Mouse (Mus musculus): ENCODE data around the gene Fgr. TPM values are rescaled to one million over a fixed set of nuclear protein-coding genes. Genes with fewer than 3 reads are reported as not detected.
A peak's percentile ranks its signal among the peaks of the same experiment; 100 is the strongest.

Gene Fgr
- total RNA-seq, 2 experiments from 2014 or later = 1.3 to 1.6 TPM

DNA sequence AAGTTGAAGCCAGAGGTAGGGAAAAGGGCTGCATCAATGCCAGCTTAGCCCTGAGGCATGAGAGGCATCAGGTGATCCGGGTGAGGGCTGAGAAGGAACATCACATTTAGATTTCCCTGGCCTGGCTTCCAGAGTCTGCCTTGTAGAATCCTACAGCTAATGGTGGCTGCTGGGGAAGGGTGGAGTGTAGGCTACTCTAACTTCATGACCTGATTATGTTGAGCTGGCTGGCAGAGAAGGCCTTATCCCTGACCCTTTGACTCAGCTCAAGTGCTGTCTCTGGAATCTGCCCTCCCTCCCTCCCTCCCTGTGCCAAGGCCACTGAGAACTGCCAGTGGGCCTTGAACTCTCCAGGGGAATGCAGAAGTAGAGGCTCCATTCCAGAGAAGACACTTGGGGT is 61.6 kb downstream of the Fgr start:
- DNase-seq = peak; percentile 72

DNA sequence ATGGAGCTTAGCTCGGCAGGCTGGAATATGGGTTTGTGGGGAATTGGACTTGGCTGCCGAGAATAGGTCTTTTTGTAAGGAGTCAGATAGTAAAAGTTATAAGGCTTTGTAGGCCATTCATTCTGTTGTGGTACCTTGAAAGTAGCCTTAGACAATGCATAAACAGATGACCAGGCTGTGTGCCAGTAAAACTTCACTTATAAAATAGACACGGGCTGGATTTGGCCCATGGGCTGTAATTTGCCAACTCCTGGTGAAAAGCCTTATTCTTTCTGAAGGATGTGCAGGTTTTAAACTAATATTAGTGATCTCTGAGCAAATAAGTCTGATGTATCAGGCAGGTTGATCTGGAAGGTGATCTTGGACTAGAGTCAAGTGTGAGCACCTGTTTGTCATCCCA is 62.1 kb downstream of the Fgr start:
- no peak for DNase-seq

DNA sequence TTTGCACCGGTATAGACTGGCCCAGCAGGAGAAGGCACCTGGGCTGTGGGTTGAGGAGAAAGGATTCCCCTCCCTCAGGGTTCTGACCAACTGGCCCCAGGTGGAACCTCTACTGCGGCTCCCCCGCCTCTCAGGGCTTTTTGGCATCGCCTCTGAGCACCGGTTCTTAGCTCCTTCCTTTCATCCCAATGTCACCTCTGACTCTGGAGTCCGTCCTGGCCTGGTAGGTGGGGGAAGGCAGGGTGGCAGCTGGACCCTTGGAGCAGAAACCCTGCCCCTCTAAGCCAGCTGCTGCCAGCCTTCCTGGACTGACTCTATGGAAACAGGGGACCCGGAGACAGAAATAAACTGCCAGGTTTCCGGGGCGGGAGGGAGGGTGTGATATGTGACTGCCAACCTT is 63.4 kb downstream of the Fgr start:
- DNase-seq = no peak

GRCm38 (mm10) chr4:133037798-133038197 is 63.9 kb downstream of the Fgr start:
- DNase-seq = no peak

DNA sequence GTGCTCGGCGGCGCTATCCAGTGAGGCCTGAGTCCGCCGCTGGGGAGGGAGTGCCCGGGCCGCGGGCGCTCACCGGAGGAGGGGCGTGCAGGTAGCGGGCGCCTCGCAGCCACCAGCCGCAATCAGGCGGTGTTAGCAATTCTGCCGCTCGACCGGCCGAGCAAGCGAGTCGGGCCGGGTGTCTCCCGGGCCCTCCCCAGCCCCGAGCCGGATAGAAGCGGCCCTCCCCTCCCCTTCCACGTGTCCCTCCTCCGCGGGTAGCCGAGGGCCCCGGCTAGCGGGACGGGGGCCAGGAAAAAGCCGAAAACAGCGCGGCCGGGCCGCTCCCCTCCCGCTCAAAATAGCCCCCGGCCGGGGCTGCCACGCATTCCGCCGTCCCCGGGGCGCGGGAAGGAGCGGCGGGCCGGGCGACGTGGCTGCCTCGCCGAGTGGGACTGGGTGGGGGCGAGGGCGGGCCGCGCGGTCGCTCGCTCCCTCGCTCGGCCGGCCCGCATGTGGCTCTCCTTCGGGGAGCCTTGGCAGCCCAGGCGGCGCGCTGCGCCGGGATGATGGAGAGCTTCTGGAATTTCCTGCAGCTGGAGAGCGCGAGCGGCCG is 64.7 kb downstream of the Fgr start:
- peak; percentile 70 for DNase-seq

DNA sequence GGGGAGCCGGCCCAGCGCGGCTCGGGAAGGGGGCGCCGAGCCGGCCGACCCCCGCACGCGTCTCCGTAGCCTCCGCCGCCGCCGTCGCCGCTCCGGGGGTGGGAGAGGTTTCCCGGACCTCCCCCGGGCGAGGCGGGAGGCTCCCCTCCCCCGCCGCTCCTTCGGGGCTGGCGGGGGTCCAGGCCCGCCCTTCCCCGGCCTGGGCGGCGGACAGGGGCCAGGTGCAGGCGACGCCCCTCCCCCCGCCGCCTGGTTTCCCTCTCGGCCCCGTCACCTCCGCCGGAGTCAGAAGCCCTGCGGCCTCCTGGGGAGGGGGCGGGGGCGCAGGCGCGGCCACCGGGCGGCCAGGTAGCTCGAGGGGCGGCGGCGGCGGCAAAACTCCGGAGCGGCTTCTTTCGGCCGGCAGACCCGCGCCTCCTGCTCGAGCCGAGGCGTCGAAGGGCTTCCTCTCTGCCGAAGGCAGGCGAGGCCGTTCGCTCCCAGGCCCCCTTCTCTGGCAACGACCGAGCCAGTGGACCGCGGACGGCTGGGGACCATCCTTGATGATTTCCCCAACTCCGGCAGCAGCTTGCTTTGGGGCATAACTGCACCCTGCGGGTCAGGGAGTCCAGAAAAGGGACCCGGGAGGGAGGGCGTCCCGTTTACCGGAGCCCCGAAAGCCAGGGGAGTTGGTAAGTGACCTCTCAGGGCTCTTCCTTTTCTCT is 65.4 kb downstream of the Fgr start:
- peak; percentile 77 for DNase-seq

DNA sequence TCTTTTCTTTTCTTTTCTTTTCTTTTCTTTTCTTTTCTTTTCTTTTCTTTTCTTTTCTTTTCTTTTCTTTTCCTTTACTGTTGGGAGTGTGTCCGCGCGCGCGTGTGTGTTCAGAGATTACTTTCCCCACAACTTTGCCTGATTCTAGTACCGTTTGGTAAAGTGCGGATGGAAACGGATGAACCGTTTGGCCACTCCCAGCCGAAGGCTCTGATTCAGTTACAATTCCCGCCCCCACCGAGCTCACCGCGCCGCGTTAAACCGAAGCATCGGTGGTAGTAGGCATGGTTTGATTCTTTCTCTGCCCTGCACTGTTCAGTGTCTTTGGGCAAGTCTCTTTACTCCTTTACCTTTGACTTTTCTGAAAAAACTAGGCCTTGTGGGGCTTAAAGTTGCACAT is 65.9 kb downstream of the Fgr start:
- no peak for DNase-seq

GRCm38 (mm10) chr4:133040241-133040904 is 66.5 kb downstream of the Fgr start:
- no peak for DNase-seq

GRCm38 (mm10) chr4:133042244-133042643 is 68.3 kb downstream of the Fgr start:
- DNase-seq = no peak

DNA sequence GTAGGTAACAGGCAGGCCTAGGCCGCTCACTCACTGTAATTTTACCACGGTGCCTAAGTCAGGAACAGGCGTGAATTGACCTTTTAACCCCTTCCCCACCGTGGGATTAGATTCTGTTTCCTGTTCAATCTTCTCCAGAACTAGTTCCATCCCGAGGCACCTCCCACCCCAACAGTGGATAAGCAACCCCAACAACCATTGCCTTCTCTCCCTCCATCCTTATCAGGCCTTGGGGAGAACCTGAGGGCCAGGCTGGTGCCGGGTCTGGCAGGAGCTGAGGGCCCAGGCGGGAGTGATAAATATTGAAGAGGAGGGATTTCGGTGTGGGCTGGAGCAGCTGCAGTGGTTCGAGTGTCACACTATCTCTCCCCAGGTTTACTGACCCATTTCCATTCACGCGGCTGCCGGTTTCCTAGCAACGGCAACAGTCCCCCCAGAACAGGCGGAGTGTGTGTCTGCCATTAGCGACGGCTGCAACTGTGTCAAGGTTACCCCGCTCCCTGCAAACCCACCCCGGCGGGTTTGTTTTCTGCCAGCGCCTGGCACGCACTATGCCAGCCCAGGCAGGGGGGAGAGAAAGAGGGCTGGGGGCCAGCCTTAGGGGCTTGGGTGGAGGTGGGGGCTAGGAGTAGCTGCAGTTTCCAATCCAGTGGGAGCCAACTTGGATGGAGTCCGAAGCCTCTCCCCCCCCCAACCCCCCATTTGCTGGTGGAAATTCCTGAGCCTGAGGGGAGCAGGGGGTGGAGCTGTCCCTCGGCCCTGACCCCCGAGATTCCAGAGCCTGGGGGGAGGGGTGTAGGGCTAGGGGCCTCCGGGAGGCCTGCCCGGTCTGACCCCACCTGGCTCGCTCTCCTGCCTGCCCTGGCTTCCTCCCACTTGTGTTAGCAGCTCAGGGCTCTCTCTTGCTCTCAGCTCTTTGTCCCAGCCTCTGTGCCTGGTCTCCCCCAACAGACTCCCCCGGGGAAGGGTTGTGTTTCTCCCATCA is 69.0 kb downstream of the Fgr start:
- peak; percentile 79 for DNase-seq

DNA sequence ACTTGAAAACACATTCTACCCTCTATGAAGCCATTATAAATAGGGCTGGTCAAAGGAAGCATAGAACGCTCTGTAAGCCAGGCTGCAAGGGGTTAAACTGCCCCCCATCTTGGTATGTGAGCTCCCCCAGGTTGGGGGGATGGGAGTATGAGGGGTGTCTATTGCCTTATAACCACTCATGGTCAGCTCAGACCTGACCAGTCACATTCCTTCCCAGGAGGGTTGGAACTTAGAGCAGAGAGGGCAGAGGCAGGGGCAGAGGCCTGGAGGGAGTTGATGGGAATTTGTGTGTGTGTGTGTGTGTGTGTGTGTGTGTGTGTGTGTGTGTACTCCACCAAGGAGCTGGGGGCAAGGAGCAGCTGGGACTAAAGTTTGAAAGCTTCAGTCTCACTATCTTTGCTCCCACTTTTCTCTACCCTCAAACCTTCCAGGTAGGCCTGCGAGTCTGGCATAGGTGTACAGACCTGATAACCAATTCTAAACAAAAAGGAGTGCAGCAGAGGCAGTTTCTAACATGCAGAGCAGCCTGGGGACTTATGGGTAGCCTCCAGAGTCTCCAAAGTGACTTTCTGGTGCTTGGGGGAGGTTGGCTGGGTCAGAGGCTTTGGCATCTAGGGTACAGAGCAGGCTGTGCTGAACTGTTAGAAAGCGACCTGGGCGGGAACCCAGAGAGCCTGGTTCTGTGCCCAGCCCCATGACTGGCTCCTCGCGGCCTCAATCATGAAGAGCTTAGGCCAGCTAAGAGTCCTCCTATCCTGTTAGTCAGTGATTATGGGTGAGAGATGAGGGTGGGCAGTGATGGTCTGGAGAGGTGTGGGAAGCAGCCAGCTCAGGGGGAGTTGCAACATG is 70.1 kb downstream of the Fgr start:
- DNase-seq = peak; percentile 83

DNA sequence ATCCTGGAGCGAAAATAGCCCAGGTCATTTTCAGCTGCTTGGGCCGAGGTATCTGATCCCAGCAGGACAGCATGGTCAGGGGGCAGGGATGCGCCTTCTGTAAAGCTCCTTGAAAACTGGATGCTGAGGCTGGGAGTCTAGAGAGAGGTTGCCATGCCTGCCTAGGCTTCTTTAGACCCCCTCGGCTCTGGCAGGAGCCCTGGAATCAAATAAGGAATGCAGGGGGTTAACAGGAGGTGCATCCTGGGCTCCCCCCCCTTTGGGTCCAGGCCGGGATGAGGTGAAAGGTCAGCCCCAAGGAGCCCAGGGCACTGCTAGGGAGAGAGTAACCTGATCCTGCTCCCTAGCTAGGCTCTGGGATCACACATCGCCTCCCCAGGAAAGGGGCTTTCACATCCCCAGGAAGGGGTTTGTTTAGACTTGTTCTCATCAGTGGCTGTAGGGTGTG is 70.8 kb downstream of the Fgr start:
- DNase-seq = no peak

- no peak for DNase-seq
Measured at GRCm38 (mm10) chr4:133045771-133046474, 72.0 kb downstream of the Fgr start.

- DNase-seq = peak; percentile 70
Measured at GRCm38 (mm10) chr4:133046691-133047352, 72.9 kb downstream of the Fgr start.

DNA sequence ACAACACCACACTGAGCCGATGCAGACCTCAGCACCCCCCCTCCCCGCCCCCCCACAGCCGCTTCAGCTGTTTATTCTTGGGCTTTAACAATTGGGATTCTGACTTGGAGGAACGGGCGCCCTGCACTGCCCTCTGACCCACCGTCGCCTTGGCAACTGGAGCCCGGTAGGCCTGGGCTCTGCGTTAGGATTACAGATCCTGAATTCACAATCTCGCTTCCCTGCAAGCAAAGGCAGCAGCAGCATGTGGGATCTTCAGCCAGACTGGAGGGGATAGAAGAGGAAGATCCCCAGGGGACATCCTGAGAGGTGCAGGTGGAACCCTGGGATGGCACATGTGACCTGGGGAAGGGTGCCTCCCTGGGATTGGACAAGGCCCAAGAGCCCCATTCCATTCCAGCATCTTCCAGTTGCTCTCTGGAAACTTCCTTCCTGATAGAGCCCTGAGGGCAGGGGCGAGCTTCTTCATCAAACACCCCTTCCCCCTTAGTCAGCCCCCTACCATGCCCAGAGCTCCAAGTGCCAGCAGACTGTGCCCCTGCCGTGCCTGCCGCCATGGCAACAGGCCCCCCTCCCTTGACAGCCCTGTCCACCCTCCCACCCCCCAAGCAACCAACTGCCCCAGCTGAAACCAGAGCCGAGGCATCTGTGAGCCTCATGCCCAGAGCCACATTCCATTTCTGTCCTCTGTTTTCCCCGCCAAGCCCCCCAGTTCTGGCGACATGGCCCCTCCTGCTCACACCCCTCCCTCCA is 73.6 kb downstream of the Fgr start:
- DNase-seq = no peak

- peak; percentile 74 for DNase-seq
Measured at GRCm38 (mm10) chr4:133049071-133049920, 75.4 kb downstream of the Fgr start.

DNA sequence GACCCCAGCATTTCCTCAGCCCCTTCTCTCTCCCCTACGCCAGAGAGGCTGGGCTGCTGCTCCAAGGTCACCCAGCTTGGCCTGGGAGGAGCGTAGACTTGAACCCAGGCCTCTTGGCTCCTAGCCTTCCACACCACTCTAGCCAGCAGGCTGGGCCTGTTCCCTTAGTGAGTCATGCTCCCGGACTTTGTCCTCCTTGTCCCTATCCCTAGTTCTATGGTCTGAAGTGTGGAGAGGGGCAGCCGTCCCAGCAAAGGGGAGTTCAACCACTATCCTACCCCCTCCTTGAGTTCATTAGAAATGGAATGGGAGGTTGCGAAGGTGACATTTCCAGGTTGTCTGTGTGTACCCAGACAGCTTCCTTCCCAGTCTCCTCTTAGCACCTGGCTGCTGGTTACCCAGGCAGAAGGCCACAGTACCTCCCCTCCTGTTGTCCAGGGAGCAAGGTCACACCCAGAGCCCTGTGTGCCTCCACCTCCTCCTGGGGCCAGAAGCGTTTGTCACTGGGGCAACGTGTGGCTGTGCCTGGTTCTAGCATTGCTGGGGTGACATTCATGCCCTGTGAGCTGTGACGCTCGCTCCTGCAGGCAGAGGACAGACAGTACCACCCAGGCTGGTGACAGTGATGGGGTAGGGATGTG is 76.4 kb downstream of the Fgr start:
- DNase-seq = peak; percentile 16
